Mouse (Mus musculus): ENCODE results near the gene Zfp710. TPM values are rescaled to one million over a fixed set of nuclear protein-coding genes. Genes with fewer than 3 reads are reported as not detected.
A peak's percentile ranks its signal among the peaks of the same experiment; 100 is the strongest.

Zfp710 gene
- polyA plus RNA-seq, 1 experiment from 2014 or later = 18.5 TPM

- no peak for ATAC-seq (ENCODE audit: insufficient number of reproducible peaks, insufficient read depth, low FRiP score, low TSS enrichment, low read depth)
- WGBS = 76% methylated on average over 13 of the region's 13 CpGs
- Histone ChIP-seq H3K9ac (replicated peaks) (no peak overlapping the region), H3K4me1 (replicated peaks) (peaks cover 46% of the 10 kb centered on the region), H3K4me2 (no peak overlapping the region), H3K9me3 (no peaks in the 10 kb centered on the region), H3K27me3 (no peaks in the 10 kb centered on the region), H3K36me3 (no peaks in the 10 kb centered on the region), H3K4me3 (replicated peaks) (no peak overlapping the region), H3K27ac (peak overlapping the region; percentile 59; the same call in 1 of the 2 replicates)
These were observed 34.6 kb downstream of the Zfp710 start for GRCm38 (mm10) chr7:80059064-80059838.

- peaks cover 44% of the 10 kb centered on the region for H3K4me1 ChIP-seq (replicated peaks)
- H3K36me3 ChIP-seq = no peaks in the 10 kb centered on the region
- H3K9me3 ChIP-seq = no peaks in the 10 kb centered on the region
- WGBS = 83% methylated on average over 10 of the region's 10 CpGs
- no peaks in the 10 kb centered on the region for H3K27me3 ChIP-seq
- no peak overlapping the region for H3K27ac ChIP-seq
- H3K4me2 ChIP-seq = no peak overlapping the region
- H3K9ac ChIP-seq (replicated peaks) = no peak overlapping the region
- ATAC-seq (ENCODE audit: insufficient number of reproducible peaks, insufficient read depth, low FRiP score, low TSS enrichment, low read depth) = no peak
- no peak overlapping the region for H3K4me3 ChIP-seq (replicated peaks)
These were observed 35.6 kb downstream of the Zfp710 start for GRCm38 (mm10) chr7:80060012-80060778.

- no peaks in the 10 kb centered on the region for H3K36me3 ChIP-seq
- no peak overlapping the region for H3K27ac ChIP-seq
- H3K4me2 ChIP-seq = no peak overlapping the region
- no peak overlapping the region for H3K4me3 ChIP-seq (replicated peaks)
- peaks cover 38% of the 10 kb centered on the region for H3K4me1 ChIP-seq (replicated peaks)
- WGBS = 92% methylated on average over 17 of the region's 17 CpGs
- no peaks in the 10 kb centered on the region for H3K9me3 ChIP-seq
- H3K27me3 ChIP-seq = no peaks in the 10 kb centered on the region
- no peak overlapping the region for H3K9ac ChIP-seq (replicated peaks)
- no peak for ATAC-seq (ENCODE audit: insufficient number of reproducible peaks, insufficient read depth, low FRiP score, low TSS enrichment, low read depth)
These were observed 37.6 kb downstream of the Zfp710 start for GRCm38 (mm10) chr7:80062083-80062826.

- Histone ChIP-seq H3K36me3 (no peaks in the 10 kb centered on the region), H3K27me3 (no peaks in the 10 kb centered on the region), H3K9me3 (no peaks in the 10 kb centered on the region), H3K4me1 (replicated peaks) (peaks cover 36% of the 10 kb centered on the region), H3K9ac (replicated peaks) (no peak overlapping the region), H3K4me3 (replicated peaks) (no peak overlapping the region), H3K4me2 (no peak overlapping the region), H3K27ac (no peak overlapping the region)
- no peak for ATAC-seq (ENCODE audit: insufficient number of reproducible peaks, insufficient read depth, low FRiP score, low TSS enrichment, low read depth)
- 70% methylated on average over 5 of the region's 5 CpGs for WGBS
These were observed 38.6 kb downstream of the Zfp710 start for GRCm38 (mm10) chr7:80063244-80063643.

- 80% methylated on average over 15 of the region's 15 CpGs for WGBS
- Histone ChIP-seq H3K36me3 (no peaks in the 10 kb centered on the region), H3K9me3 (no peaks in the 10 kb centered on the region), H3K27ac (no peak overlapping the region), H3K4me2 (no peak overlapping the region), H3K4me1 (replicated peaks) (peaks cover 35% of the 10 kb centered on the region), H3K9ac (replicated peaks) (no peak overlapping the region), H3K4me3 (replicated peaks) (no peak overlapping the region), H3K27me3 (no peaks in the 10 kb centered on the region)
- ATAC-seq (ENCODE audit: insufficient number of reproducible peaks, insufficient read depth, low FRiP score, low TSS enrichment, low read depth) = no peak
These were observed 39.5 kb downstream of the Zfp710 start for GRCm38 (mm10) chr7:80063902-80064736.

GRCm38 (mm10) chr7:80065250-80065649 is 40.6 kb downstream of the Zfp710 start:
- Histone ChIP-seq H3K9me3 (no peaks in the 10 kb centered on the region), H3K36me3 (no peaks in the 10 kb centered on the region), H3K27me3 (no peaks in the 10 kb centered on the region), H3K27ac (no peak overlapping the region), H3K4me1 (replicated peaks) (peaks cover 40% of the 10 kb centered on the region), H3K9ac (replicated peaks) (no peak overlapping the region), H3K4me2 (no peak overlapping the region), H3K4me3 (replicated peaks) (no peak overlapping the region)
- 76% methylated on average over 3 of the region's 3 CpGs for WGBS
- ATAC-seq (ENCODE audit: insufficient number of reproducible peaks, insufficient read depth, low FRiP score, low TSS enrichment, low read depth) = no peak

- H3K36me3 ChIP-seq = no peaks in the 10 kb centered on the region
These were observed 42.3 kb downstream of the Zfp710 start for GRCm38 (mm10) chr7:80066675-80067455.

GRCm38 (mm10) chr7:80068341-80068740 is 43.7 kb downstream of the Zfp710 start:
- Histone ChIP-seq H3K27me3 (no peaks in the 10 kb centered on the region), H3K4me3 (replicated peaks) (no peak overlapping the region), H3K9me3 (no peaks in the 10 kb centered on the region), H3K36me3 (no peaks in the 10 kb centered on the region), H3K4me2 (no peak overlapping the region), H3K27ac (no peak overlapping the region), H3K4me1 (replicated peaks) (peaks cover 52% of the 10 kb centered on the region), H3K9ac (replicated peaks) (no peak overlapping the region)
- WGBS = 75% methylated on average over 5 of the region's 7 CpGs
- ATAC-seq (ENCODE audit: insufficient number of reproducible peaks, insufficient read depth, low FRiP score, low TSS enrichment, low read depth) = no peak

More at GRCm38 (mm10) chr7:80066675-80067455, 42.3 kb downstream of the Zfp710 start:
- Histone ChIP-seq H3K27me3 (no peaks in the 10 kb centered on the region), H3K9me3 (no peaks in the 10 kb centered on the region), H3K4me1 (replicated peaks) (peaks cover 53% of the 10 kb centered on the region), H3K9ac (replicated peaks) (no peak overlapping the region), H3K4me3 (replicated peaks) (no peak overlapping the region), H3K4me2 (no peak overlapping the region), H3K27ac (no peak overlapping the region)
- WGBS = 73% methylated on average over 13 of the region's 13 CpGs
- no peak for ATAC-seq (ENCODE audit: insufficient number of reproducible peaks, insufficient read depth, low FRiP score, low TSS enrichment, low read depth)

- Histone ChIP-seq H3K4me1 (replicated peaks) (peaks cover 54% of the 10 kb centered on the region), H3K36me3 (no peaks in the 10 kb centered on the region), H3K9me3 (no peaks in the 10 kb centered on the region), H3K9ac (replicated peaks) (0 out of 2 replicates have a peak overlapping the region, but pooled peaks have one; percentile 18), H3K27ac (peak overlapping the region; percentile 47; the same call in 1 of the 2 replicates), H3K27me3 (no peaks in the 10 kb centered on the region), H3K4me2 (peak overlapping the region; percentile 6; the same call in 1 of the 2 replicates), H3K4me3 (replicated peaks) (no peak overlapping the region)
- ATAC-seq (ENCODE audit: insufficient number of reproducible peaks, insufficient read depth, low FRiP score, low TSS enrichment, low read depth) = no peak; the same call in 1 of the 2 replicates
- 15% methylated on average over 13 of the region's 13 CpGs for WGBS
These were observed 45.2 kb downstream of the Zfp710 start for GRCm38 (mm10) chr7:80069615-80070327.

All from limb, embryonic 12.5 days (tissue).